Mouse (Mus musculus): ENCODE results near the gene Pik3r5. TPM values are rescaled to one million over a fixed set of nuclear protein-coding genes. Genes with fewer than 3 reads are reported as not detected.

Gene Pik3r5
- polyA plus RNA-seq, 2 experiments from 2014 or later, result 17.1 to 20.0 TPM

DNA sequence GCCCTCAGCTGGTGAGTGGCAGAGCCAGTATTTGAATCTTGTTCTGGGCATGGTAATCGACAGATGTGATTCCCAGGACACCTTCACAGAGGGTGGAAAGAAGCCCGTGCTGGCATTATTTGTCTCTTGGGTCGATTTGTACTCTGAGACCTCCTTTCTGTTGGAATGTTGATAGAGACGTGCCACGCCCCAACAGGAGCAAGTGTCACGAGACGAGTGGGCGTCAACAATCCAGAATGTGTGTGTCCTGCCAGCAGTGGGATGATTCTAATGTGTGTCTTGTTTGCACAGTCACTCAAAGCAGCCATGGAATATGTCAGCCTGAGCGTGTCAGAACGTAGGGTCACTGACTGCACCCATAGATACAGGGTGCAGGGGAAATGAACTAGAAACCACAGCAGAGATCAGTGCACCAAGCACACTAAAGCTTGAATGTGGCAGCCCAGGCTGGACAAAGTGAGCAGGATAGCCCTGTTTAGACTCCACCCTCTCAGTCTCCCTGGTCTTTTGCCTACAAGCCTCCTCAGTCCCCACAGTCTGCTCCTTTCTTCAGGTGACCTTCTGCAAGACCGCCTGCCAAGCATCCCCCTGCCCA is 100.1 kb downstream of the Pik3r5 start:
- no peak for ATAC-seq

DNA sequence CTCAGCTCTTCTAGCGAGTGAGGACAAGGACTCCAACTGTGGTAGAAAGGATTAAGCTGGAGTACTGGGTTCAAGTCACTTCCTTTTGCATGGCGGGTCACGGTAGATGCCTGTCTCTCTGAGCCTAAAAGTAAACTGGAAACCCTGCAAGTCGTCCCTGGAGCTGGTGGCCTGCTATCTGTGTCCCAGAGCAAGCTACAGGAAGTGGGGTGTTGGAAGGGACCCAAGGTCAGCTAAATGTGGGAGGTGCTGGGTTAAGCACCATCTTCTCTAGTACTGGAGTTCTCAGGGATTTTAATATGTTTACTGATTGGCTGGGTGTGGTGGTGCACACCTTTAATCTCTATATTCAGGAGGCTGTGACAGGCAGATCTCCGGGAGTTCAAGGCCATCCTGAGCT is 100.9 kb downstream of the Pik3r5 start:
- ATAC-seq, result no peak

DNA sequence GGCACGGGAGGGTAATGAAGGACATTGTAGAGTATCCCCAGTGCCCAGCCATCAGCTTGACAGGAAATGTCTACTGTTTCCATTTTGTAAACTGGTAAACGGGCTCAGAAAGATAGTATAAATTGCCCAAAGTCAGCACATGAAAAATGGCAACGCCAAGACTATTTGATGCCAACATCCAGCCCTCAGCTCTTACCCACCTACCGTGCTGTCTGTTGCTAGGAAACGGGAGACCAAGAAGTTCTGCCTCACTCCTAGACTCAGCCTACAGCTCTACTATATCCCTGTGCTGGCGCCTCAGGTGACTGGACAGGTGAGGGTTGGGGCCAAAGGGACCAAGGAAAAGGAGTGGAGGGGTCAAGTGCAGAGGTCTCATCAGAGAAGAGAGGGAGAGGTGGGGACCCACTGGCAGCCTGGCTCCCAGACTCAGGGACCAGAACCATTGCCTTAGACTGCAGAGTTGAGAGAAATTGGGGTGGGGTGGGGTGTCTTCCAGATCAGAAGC is 102.1 kb downstream of the Pik3r5 start:
- ATAC-seq, result no peak

DNA sequence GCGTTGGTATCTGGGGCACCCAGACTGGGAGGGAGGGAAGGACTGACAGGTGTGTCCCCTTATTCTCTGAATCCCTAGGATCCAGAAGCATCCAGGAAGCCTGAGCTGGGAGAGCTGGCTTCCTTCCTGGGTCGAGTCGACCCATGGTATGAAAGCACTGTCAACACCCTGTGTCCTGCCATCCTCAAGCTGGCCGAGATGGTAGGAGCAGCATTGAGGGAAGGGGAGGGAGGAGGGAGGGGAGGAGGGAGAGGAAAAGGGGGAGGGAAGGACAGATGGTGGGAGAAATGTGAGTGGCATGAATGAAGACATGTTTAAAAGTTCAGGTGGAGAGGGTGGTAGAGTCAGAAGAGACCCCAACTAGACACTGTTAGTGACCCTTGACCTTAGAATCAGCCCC is 104.1 kb downstream of the Pik3r5 start:
- no peak for ATAC-seq

DNA sequence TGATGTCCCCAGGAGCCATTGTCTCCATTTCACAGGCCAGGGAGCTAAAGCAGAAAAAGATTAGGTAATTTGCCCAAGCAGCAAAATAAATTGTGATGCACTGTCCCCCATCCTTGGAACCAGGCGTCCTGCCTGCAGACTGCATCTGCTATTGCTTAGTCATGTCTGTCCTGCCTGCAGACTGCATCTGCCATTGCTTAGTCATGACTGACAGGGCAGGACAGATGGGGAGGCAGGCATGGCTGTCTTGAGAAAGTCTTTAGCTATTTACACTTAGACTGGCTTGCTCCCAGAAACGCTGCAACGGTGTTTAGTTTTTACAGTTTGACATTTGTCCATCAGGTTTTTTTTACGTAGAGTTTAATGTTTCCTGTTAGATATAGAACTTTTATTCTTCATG is 104.5 kb downstream of the Pik3r5 start:
- no peak for ATAC-seq

DNA sequence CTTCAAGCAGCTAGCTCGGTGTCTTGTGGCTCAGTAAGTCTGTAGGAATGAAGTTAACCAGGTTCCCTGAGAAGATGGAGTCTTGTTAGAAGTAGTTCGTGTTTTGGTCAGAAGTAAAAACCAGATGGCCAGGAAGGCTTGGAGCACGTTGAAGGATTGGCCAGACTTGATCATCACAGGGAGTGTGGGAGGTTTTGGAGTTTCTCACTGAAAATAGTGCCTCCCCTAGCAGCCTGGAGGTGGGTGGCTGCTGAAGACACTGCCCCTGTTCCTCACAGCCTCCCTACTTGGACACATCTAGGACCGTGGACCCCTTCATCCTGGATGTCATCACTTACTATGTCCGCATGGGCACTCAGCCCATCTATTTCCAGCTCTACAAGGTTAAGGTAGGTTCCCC is 107.7 kb downstream of the Pik3r5 start:
- ATAC-seq, result no peak

DNA sequence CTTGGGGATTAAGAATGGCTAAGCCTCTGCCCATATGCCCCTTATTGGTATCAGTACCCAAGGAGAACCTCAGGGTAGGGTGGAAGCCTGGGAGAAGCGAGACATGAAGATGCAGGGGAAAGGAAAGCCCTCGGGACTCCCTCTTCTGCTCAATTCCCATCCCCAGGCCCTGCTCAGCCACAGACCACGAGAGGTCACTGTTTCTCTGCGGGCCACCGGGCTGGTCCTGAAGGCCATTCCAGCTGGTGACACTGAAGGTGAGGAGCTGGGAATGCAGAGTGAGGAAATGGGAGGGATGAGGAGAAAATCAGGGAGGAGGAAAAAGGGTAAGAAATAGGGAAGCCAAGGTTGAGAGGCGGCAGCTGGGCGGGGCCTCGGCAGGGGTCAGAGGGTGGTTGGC is 112.6 kb downstream of the Pik3r5 start:
- no peak for ATAC-seq

DNA sequence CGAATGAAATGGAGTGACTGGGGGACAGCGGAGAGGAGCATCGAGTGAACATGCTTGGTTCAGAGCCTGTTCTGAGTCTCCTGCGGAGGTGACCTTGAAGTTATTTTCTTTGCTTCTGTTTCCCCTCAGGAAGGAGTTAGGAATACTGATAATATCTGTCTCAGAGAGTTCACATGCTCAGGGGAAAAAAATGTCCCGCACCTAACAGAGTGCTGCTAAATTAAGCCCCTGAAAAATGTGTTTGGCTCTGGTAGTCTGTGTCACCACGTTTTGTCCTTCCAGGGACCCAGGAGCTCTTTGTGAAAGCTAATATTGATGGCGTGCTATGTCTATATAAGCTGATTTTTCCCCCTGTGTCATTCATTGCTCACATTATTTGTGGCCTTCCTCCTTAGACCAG is 113.3 kb downstream of the Pik3r5 start:
- no peak for ATAC-seq

DNA sequence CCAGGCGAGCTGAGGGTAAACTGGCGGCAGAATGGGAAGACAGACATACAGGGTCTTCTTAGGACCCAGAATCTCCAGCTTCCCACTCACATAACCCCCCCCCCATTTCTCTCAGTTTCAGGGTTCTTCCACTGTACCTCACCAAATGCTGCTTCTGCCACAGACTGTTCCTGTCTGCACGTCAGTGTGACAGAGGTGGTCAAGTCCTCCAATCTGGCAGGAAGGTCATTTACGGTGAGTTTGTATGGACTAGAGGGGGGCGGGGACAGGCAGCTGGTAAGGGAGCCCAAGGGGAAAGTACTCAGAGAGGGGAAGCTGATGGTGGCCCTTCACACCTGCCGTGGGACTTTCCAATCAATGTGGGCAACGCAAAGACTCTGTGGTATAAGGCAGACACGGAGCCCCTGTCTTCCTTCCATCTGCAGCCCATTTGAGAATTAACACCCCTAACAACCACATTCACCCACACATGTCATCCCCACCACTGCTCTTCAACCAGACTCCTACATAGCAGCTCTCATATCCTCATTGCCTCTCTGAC is 113.8 kb downstream of the Pik3r5 start:
- ATAC-seq, result no peak

Other genes starting within 250 kb of the Pik3r5 start
- gene Ntn1, start 31.3 kb upstream of the Pik3r5 start, polyA plus RNA-seq (2017; shearing (Covaris generic)), result under 1 TPM; 0.17 to 0.41 TPM
- gene Pik3r6, start 70.9 kb downstream of the Pik3r5 start, polyA plus RNA-seq (2017; shearing (Covaris generic)), result not detected
- not detected for gene Mfsd6l, start 124.1 kb downstream of the Pik3r5 start, polyA plus RNA-seq (2017; shearing (Covaris generic))
- not detected for gene Ccdc42, start 154.9 kb downstream of the Pik3r5 start, polyA plus RNA-seq (2017; shearing (Covaris generic))